Mouse (Mus musculus) small intestine, adult 2 months (tissue): ENCODE measurements around the gene Heatr5a.

Source experiments
- CTCF ChIP-seq: fragments of 200-500 bp; IDR thresholded peaks from 2 replicates; pipeline ENCODE4 v1.5.1; 2012; ENCODE audit warnings: low read depth, mild to moderate bottlenecking, control low read depth, inconsistent platforms, low read length, moderate library complexity, mixed read lengths; ENCODE audit not compliant: insufficient replicate concordance, insufficient read length; ENCODE audit errors: extremely low read depth
- POLR2A ChIP-seq: fragments of 200-500 bp; IDR thresholded peaks from 2 replicates; pipeline ENCODE4 v1.6.1; 2012; ENCODE audit warnings: low read depth, mild to moderate bottlenecking, control low read depth, inconsistent platforms, low read length, moderate library complexity

GRCm38 (mm10) chr12:51900551-51900950, 70.6 kb downstream of the Heatr5a start:
- TF ChIP-seq POLR2A (no peak), CTCF (no peak)
